In genomic region chr1:159029106-159029505, GRCm38 (mm10) we compare ENCODE assay signal across 26 mouse cellular contexts. TPM values are rescaled to one million over a fixed set of nuclear protein-coding genes. Genes with fewer than 3 reads are reported as not detected.
DNase-seq lines count a peak whose midpoint lies in the region; TF ChIP-seq lines count a peak whose summit lies in the region.
"Had no signal": no experiment of that assay in that cellular context is flagged by ENCODE, and none has a peak within 500 bp of the region (broad histone marks: within the 10 kb centered on the region; RNA-seq: fewer than 3 reads in every experiment).

No protein-coding gene starts in this region.

- H3K4me3 ChIP-seq in gastrocnemius, adult 2 months, result no peak overlapping the region
- H3K4me3 ChIP-seq: heart, embryonic 13.5 days; limb, embryonic 10.5 days; limb, embryonic 15.5 days; liver, embryonic 13.5 days had no signal

- H3K27ac ChIP-seq in gastrocnemius, adult 2 months, result peak overlapping the region; percentile 53
- H3K27ac ChIP-seq: heart, embryonic 13.5 days; hindbrain, embryonic 14.5 days; limb, embryonic 10.5 days; limb, embryonic 15.5 days; liver, embryonic 13.5 days; stomach, postnatal 0 days had no signal

- TF ChIP-seq CTCF in gastrocnemius, adult 2 months (IDR thresholded peaks at IDR 0.05), result no peak

- peak; percentile 71 for DNase-seq in gastrocnemius, adult 2 months
- no peak for DNase-seq in gastrocnemius, postnatal 10 days
- DNase-seq in lung, postnatal 10 days, result peak; percentile 9
- no peak for DNase-seq in lung, postnatal 36 days
- peak; percentile 69 for DNase-seq in gastrocnemius, postnatal 25 days
- DNase-seq in skeletal muscle tissue, adult 2 months (ENCODE audit: low read depth, low spot score), result peak; percentile 78
- DNase-seq in left cerebral cortex, adult 11 months (ENCODE audit: low spot score), result no peak
- DNase-seq in left cerebral cortex, postnatal 36 days (ENCODE audit: low spot score in 2 of 2), result no peak
- DNase-seq: adrenal gland, adult 8-10 months; cerebellum, adult 8-10 months; cerebellum, postnatal 36 days; kidney, postnatal 14 days; layer of hippocampus, adult 9-11 months; liver, embryonic 13.5 days; lung, adult 18-20 months; midbrain, embryonic 14.5 days; thymus, adult 18-20 months; thymus, postnatal 36 days had no signal

- intact Hi-C loops in gastrocnemius, adult 2 months (cut with DNase I), result no loop called here
- intact Hi-C loops in left cerebral cortex, postnatal 36 days (cut with DNase I), result no loop called here

RNA-seq across cellular contexts. Expression of gene Pappa2, which starts 48.8 kb away (rescaled TPM):
- not detected for total RNA-seq in gastrocnemius, adult 2 months (2021)
- total RNA-seq in gastrocnemius, postnatal 10 days (2021), result 1 to 10 TPM in 1 of 2 experiments, under 1 TPM in 1; 0.31 to 1.0 TPM
- total RNA-seq in gastrocnemius, postnatal 25 days (2021), result under 1 TPM; 0.38 to 0.48 TPM
- total RNA-seq in left cerebral cortex, postnatal 36 days (2021), result 1 to 10 TPM; 2.4 to 2.6 TPM
- total RNA-seq: hematopoietic stem cell, adult 5-6 weeks; MEL; monocyte, adult 5-6 weeks had no signal

Comparison
In these comparisons a context has a peak if more than half of its experiments do, and no peak if none do; other contexts are left out.
1. DNase-seq: peak in gastrocnemius, adult 2 months (single experiment), lung, postnatal 10 days (single experiment), gastrocnemius, postnatal 25 days (single experiment) and skeletal muscle tissue, adult 2 months (single experiment); none in gastrocnemius, postnatal 10 days (single experiment), lung, postnatal 36 days (single experiment), left cerebral cortex, adult 11 months (single experiment) and left cerebral cortex, postnatal 36 days (0 of 2).